Mouse (Mus musculus) CH12.LX (cell line): ENCODE results near the gene Dync1i1.

Source experiments
- CTCF ChIP-seq, 2 experiments: IDR thresholded peaks in 1 of 2; conservative IDR thresholded peaks in 1 of 2; 2 replicates each; pipeline ENCODE4 v1.5.1; 2011 to 2012; ENCODE audit warnings: low read depth in 2 of 2, low read length in 2 of 2, improper control_type of control experiment in 1 of 2, inconsistent platforms in 1 of 2, mild to moderate bottlenecking in 1 of 2, moderate library complexity in 1 of 2
- EP300 ChIP-seq: IDR thresholded peaks from 2 replicates; pipeline ENCODE4 v1.6.1; 2011; ENCODE audit warnings: low read length, improper control_type of control experiment
- ETS1 ChIP-seq: conservative IDR thresholded peaks from 2 replicates; pipeline ENCODE4 v1.6.1; 2012; ENCODE audit warnings: low read depth, mild to moderate bottlenecking, inconsistent platforms, low read length, improper control_type of control experiment, moderate library complexity
- GABPA ChIP-seq: IDR thresholded peaks from 2 replicates; pipeline ENCODE4 v1.6.1; 2012; ENCODE audit warnings: low read depth, low read length, improper control_type of control experiment, inconsistent platforms; ENCODE audit not compliant: insufficient replicate concordance
- HCFC1 ChIP-seq: IDR thresholded peaks from 2 replicates; pipeline ENCODE4 v1.6.1; 2012; ENCODE audit warnings: low read depth, mild to moderate bottlenecking, inconsistent platforms, low read length, improper control_type of control experiment
- JUND ChIP-seq: conservative IDR thresholded peaks from 2 replicates; pipeline ENCODE4 v1.6.1; 2011; ENCODE audit warnings: low read depth, low read length, improper control_type of control experiment
- MAFK ChIP-seq: IDR thresholded peaks from 2 replicates; pipeline ENCODE4 v1.6.1; 2011; ENCODE audit warnings: low read length, improper control_type of control experiment; ENCODE audit not compliant: insufficient replicate concordance
- POLR2A ChIP-seq: IDR thresholded peaks from 2 replicates; pipeline ENCODE4 v1.6.1; 2011; ENCODE audit warnings: low read depth, mild to moderate bottlenecking, improper control_type of control experiment, low read length
- POLR2AphosphoS2 ChIP-seq: IDR thresholded peaks from 2 replicates; pipeline ENCODE4 v1.6.1; 2011; ENCODE audit warnings: low read depth, low read length, improper control_type of control experiment
- SMC3 ChIP-seq: IDR thresholded peaks from 2 replicates; pipeline ENCODE4 v1.6.1; 2011; ENCODE audit warnings: low read depth, low read length, improper control_type of control experiment
- TCF12 ChIP-seq: IDR thresholded peaks from 2 replicates; pipeline ENCODE4 v1.6.1; 2014; ENCODE audit warnings: low read depth, mild to moderate bottlenecking, inconsistent platforms, low read length, improper control_type of control experiment
- USF1 ChIP-seq: IDR thresholded peaks from 2 replicates; pipeline ENCODE4 v1.6.1; 2014; ENCODE audit warnings: low read depth, mild to moderate bottlenecking, inconsistent platforms, low read length, improper control_type of control experiment
- USF2 ChIP-seq: conservative IDR thresholded peaks from 2 replicates; pipeline ENCODE4 v1.6.1; 2011; ENCODE audit warnings: low read depth, low read length, improper control_type of control experiment
- ZKSCAN1 ChIP-seq: IDR thresholded peaks from 2 replicates; pipeline ENCODE4 v1.6.1; 2012; ENCODE audit warnings: low read depth, inconsistent platforms, low read length, improper control_type of control experiment, borderline replicate concordance

DNA sequence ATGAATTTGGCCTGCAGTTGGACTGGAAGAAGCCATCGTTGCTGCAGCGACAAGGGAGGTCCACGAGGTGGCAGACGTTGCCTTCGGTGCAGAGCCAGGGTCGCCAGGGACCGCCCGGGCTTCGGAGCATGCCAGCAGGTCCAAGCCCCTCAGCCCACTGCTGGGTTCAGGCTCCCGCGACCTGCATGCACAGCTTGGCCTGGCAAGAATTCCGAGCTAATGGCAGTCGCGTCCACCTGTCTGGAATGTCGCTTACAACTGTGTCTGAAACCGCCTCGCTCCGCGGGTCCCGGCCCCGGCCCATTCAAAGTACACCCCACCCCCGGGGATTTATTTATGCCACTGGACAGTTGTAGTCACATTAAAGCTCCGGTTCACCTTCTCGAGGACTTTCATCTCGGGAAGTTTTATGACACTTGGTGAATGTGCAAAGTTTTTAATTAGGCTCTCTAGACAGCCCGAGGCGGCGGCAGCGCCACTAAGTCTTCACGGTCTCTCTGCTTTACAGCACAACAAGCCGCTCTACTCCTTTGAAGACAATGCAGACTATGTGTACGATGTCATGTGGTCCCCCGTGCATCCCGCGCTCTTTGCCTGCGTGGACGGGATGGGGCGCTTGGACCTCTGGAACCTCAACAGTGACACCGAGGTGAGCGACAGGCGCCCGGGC is 280.5 kb downstream of the Dync1i1 start:
- TF ChIP-seq MAFK, result no peak
- no peak for TF ChIP-seq POLR2AphosphoS2
- 0 out of 4 replicates have a peak, but pooled peaks of 1 of the 2 experiments have one; percentile 15 for TF ChIP-seq CTCF (conservative IDR thresholded peaks at IDR 0.05 in 1 of 2, IDR thresholded peaks at IDR 0.05 in 1 of 2; ENCODE audit: low read depth in 2 of 2, low read length in 2 of 2)
- TF ChIP-seq USF2, result no peak
- no peak for TF ChIP-seq JUND
- no peak for TF ChIP-seq POLR2A
- no peak for TF ChIP-seq EP300
- no peak for TF ChIP-seq ETS1
- no peak for TF ChIP-seq USF1
- no peak for TF ChIP-seq TCF12
- no peak for TF ChIP-seq SMC3
- TF ChIP-seq HCFC1, result no peak
- TF ChIP-seq ZKSCAN1, result no peak
- no peak for TF ChIP-seq GABPA
